Comparison of ENCODE assay signal across 21 mouse cellular contexts in genomic region chr15:13320599-13321348, GRCm38 (mm10).
DNase-seq lines count a peak whose midpoint lies in the region; ATAC-seq lines count a peak whose summit lies in the region.
"Had no signal": no experiment of that assay in that cellular context is flagged by ENCODE, and none has a peak within 500 bp of the region (broad histone marks: within the 10 kb centered on the region; RNA-seq: fewer than 3 reads in every experiment).

No protein-coding gene starts in this region.

- no peaks in the 10 kb centered on the region for H3K9me3 ChIP-seq in forebrain, embryonic 15.5 days
- H3K9me3 ChIP-seq in forebrain, embryonic 10.5 days: no peaks in the 10 kb centered on the region
- no peaks in the 10 kb centered on the region for H3K9me3 ChIP-seq in midbrain, embryonic 10.5 days (replicated peaks)
- no peaks in the 10 kb centered on the region for H3K9me3 ChIP-seq in midbrain, embryonic 15.5 days
- no peaks in the 10 kb centered on the region for H3K9me3 ChIP-seq in midbrain, embryonic 14.5 days (ENCODE audit: control insufficient read depth, low read length)
- H3K9me3 ChIP-seq: kidney, embryonic 15.5 days; limb, embryonic 13.5 days; liver, embryonic 13.5 days had no signal

- H3K4me3 ChIP-seq in forebrain, embryonic 15.5 days: no peak overlapping the region
- H3K4me3 ChIP-seq in forebrain, embryonic 10.5 days: no peak overlapping the region
- H3K4me3 ChIP-seq in midbrain, embryonic 10.5 days: no peak overlapping the region
- no peak overlapping the region for H3K4me3 ChIP-seq in midbrain, embryonic 15.5 days
- no peak overlapping the region for H3K4me3 ChIP-seq in midbrain, embryonic 14.5 days (replicated peaks; ENCODE audit: low read depth, low read length)
- H3K4me3 ChIP-seq: kidney, embryonic 15.5 days; limb, embryonic 13.5 days; liver, embryonic 13.5 days had no signal

- H3K27me3 ChIP-seq in forebrain, embryonic 15.5 days: no peaks in the 10 kb centered on the region
- H3K27me3 ChIP-seq in forebrain, embryonic 10.5 days (ENCODE audit: poor library complexity, severe bottlenecking): peaks cover 8% of the 10 kb centered on the region
- H3K27me3 ChIP-seq in midbrain, embryonic 10.5 days (ENCODE audit: low read depth, poor library complexity, severe bottlenecking): no peaks in the 10 kb centered on the region
- H3K27me3 ChIP-seq in midbrain, embryonic 15.5 days (replicated peaks): no peaks in the 10 kb centered on the region
- H3K27me3 ChIP-seq in midbrain, embryonic 14.5 days (ENCODE audit: control insufficient read depth, insufficient read depth, low read length): no peaks in the 10 kb centered on the region
- H3K27me3 ChIP-seq: kidney, embryonic 15.5 days; limb, embryonic 13.5 days; liver, embryonic 13.5 days had no signal

- no peak overlapping the region for H3K9ac ChIP-seq in forebrain, embryonic 15.5 days (replicated peaks)
- H3K9ac ChIP-seq in midbrain, embryonic 15.5 days: no peak overlapping the region
- no peak overlapping the region for H3K9ac ChIP-seq in midbrain, embryonic 14.5 days (replicated peaks; ENCODE audit: low read length)
- H3K9ac ChIP-seq: kidney, embryonic 15.5 days; limb, embryonic 13.5 days; liver, embryonic 13.5 days had no signal

- H3K4me1 ChIP-seq in forebrain, embryonic 15.5 days: peaks cover 12% of the 10 kb centered on the region
- peaks cover 24% of the 10 kb centered on the region for H3K4me1 ChIP-seq in forebrain, embryonic 10.5 days
- H3K4me1 ChIP-seq in midbrain, embryonic 10.5 days: peaks cover 27% of the 10 kb centered on the region
- H3K4me1 ChIP-seq in midbrain, embryonic 15.5 days: peaks cover 8% of the 10 kb centered on the region
- peaks cover 14% of the 10 kb centered on the region for H3K4me1 ChIP-seq in midbrain, embryonic 14.5 days (ENCODE audit: control insufficient read depth, insufficient read depth, low read length)
- H3K4me1 ChIP-seq: kidney, embryonic 15.5 days; limb, embryonic 13.5 days; liver, embryonic 13.5 days had no signal

- no peak overlapping the region for H3K4me2 ChIP-seq in forebrain, embryonic 15.5 days (replicated peaks)
- no peak overlapping the region for H3K4me2 ChIP-seq in midbrain, embryonic 15.5 days
- no peak overlapping the region for H3K4me2 ChIP-seq in midbrain, embryonic 14.5 days (ENCODE audit: low read length)
- H3K4me2 ChIP-seq: kidney, embryonic 15.5 days; limb, embryonic 13.5 days; liver, embryonic 13.5 days had no signal

- H3K36me3 ChIP-seq in forebrain, embryonic 15.5 days: no peaks in the 10 kb centered on the region
- H3K36me3 ChIP-seq in forebrain, embryonic 10.5 days (replicated peaks): no peaks in the 10 kb centered on the region
- no peaks in the 10 kb centered on the region for H3K36me3 ChIP-seq in midbrain, embryonic 10.5 days
- no peaks in the 10 kb centered on the region for H3K36me3 ChIP-seq in midbrain, embryonic 15.5 days (replicated peaks)
- no peaks in the 10 kb centered on the region for H3K36me3 ChIP-seq in midbrain, embryonic 14.5 days (ENCODE audit: control insufficient read depth, insufficient read depth, low read length)
- H3K36me3 ChIP-seq: kidney, embryonic 15.5 days; limb, embryonic 13.5 days; liver, embryonic 13.5 days had no signal

- no peak overlapping the region for H3K27ac ChIP-seq in forebrain, embryonic 15.5 days (replicated peaks)
- no peak overlapping the region for H3K27ac ChIP-seq in forebrain, embryonic 10.5 days
- peak overlapping the region; percentile 38; the same call in 1 of the 2 replicates for H3K27ac ChIP-seq in midbrain, embryonic 10.5 days (replicated peaks)
- no peak overlapping the region for H3K27ac ChIP-seq in midbrain, embryonic 15.5 days
- H3K27ac ChIP-seq in midbrain, embryonic 14.5 days (replicated peaks; ENCODE audit: low read depth, low read length): no peak overlapping the region
- H3K27ac ChIP-seq: kidney, embryonic 15.5 days; limb, embryonic 13.5 days; liver, embryonic 13.5 days had no signal

- 36% methylated on average over 10 of the region's 10 CpGs for WGBS in forebrain, embryonic 15.5 days
- WGBS in forebrain, embryonic 10.5 days: 49% methylated on average over 10 of the region's 10 CpGs
- 45% methylated on average over 10 of the region's 10 CpGs for WGBS in midbrain, embryonic 10.5 days
- 26% methylated on average over 10 of the region's 10 CpGs for WGBS in midbrain, embryonic 15.5 days
- WGBS in midbrain, embryonic 14.5 days: 21% methylated on average over 10 of the region's 10 CpGs

- ATAC-seq in forebrain, embryonic 15.5 days (replicated peaks): 0 out of 2 replicates have a peak, but pooled peaks have one; percentile 41
- ATAC-seq in midbrain, embryonic 15.5 days (replicated peaks): no peak
- peak; percentile 43; the same call in 1 of the 2 replicates for ATAC-seq in midbrain, embryonic 14.5 days (ENCODE audit: low FRiP score, low TSS enrichment)
- ATAC-seq: CD4-positive, CD25-positive, alpha-beta regulatory T cell, adult 4 months had no signal

- DNase-seq in forebrain, embryonic 10.5 days (ENCODE audit: extremely low spot score, low spot score): no peak
- DNase-seq in midbrain, embryonic 10.5 days (ENCODE audit: low spot score): no peak
- DNase-seq in embryo, embryonic 11 days: peak; percentile 24
- peak; percentile 45 for DNase-seq in midbrain, embryonic 14.5 days
- no peak for DNase-seq in right cerebral cortex, adult 2 months (ENCODE audit: low spot score in 2 of 2)
- DNase-seq in layer of hippocampus, postnatal 36 days: no peak
- DNase-seq: adrenal gland, postnatal 25 days; cerebellum, adult 11 months; cerebellum, postnatal 10 days; kidney, adult 11 months; kidney, postnatal 36 days; liver, embryonic 13.5 days; lung, adult 2 months; lung, postnatal 14 days; right cerebral cortex, postnatal 25 days; spleen, adult 18-20 months had no signal

Comparison
In these comparisons a context has a peak if more than half of its experiments do, and no peak if none do; other contexts are left out.
1. DNase-seq: peak in embryo, embryonic 11 days (single experiment) and midbrain, embryonic 14.5 days (single experiment); none in forebrain, embryonic 10.5 days (single experiment), midbrain, embryonic 10.5 days (single experiment), right cerebral cortex, adult 2 months (0 of 2) and layer of hippocampus, postnatal 36 days (0 of 2).